Mouse (Mus musculus): ENCODE measurements around the gene Fbxl18. TPM values are rescaled to one million over a fixed set of nuclear protein-coding genes. Genes with fewer than 3 reads are reported as not detected.
A peak's percentile ranks its signal among the peaks of the same experiment; 100 is the strongest.

The Fbxl18 gene
- polyA plus RNA-seq, 1 experiment from 2014 or later = 14.5 TPM

- Histone ChIP-seq H3K36me3 (ENCODE audit: control insufficient read depth, insufficient read depth, low read length) (peaks cover 46% of the 10 kb centered on the region), H3K27ac (ENCODE audit: low read depth, low read length) (peak overlapping the region; percentile 40), H3K4me3 (ENCODE audit: low read depth, low read length) (no peak overlapping the region), H3K27me3 (replicated peaks; ENCODE audit: control insufficient read depth, insufficient read depth, low read length) (no peaks in the 10 kb centered on the region), H3K9me3 (replicated peaks; ENCODE audit: control insufficient read depth, low read length) (no peaks in the 10 kb centered on the region), H3K4me1 (ENCODE audit: control insufficient read depth, insufficient read depth, low read length) (peaks cover 9% of the 10 kb centered on the region), H3K9ac (ENCODE audit: low read length) (peak overlapping the region; percentile 49), H3K4me2 (ENCODE audit: low read length) (no peak overlapping the region)
- 30% methylated on average over 13 of the region's 13 CpGs for WGBS
- no peak for ATAC-seq
- no peak for DNase-seq (ENCODE audit: low spot score)
These were observed 14.3 kb downstream of the Fbxl18 start for GRCm38 (mm10) chr5:142880806-142881516.

GRCm38 (mm10) chr5:142880246-142880645 lies 15.0 kb downstream of the Fbxl18 start:
- no peaks in the 10 kb centered on the region for H3K9me3 ChIP-seq (replicated peaks; ENCODE audit: control insufficient read depth, low read length)
- ATAC-seq = no peak
- H3K27ac ChIP-seq (ENCODE audit: low read depth, low read length) = 0 out of 2 replicates have a peak overlapping the region, but pooled peaks have one; percentile 40
- H3K4me3 ChIP-seq (ENCODE audit: low read depth, low read length) = no peak overlapping the region
- 76% methylated on average over 6 of the region's 6 CpGs for WGBS
- no peak for DNase-seq (ENCODE audit: low spot score)
- H3K4me2 ChIP-seq (ENCODE audit: low read length) = no peak overlapping the region
- peaks cover 46% of the 10 kb centered on the region for H3K36me3 ChIP-seq (ENCODE audit: control insufficient read depth, insufficient read depth, low read length)
- H3K4me1 ChIP-seq (ENCODE audit: control insufficient read depth, insufficient read depth, low read length) = peaks cover 9% of the 10 kb centered on the region
- H3K9ac ChIP-seq (ENCODE audit: low read length) = no peak overlapping the region
- H3K27me3 ChIP-seq (replicated peaks; ENCODE audit: control insufficient read depth, insufficient read depth, low read length) = no peaks in the 10 kb centered on the region

- Histone ChIP-seq H3K4me3 (ENCODE audit: low read depth, low read length) (no peak overlapping the region), H3K4me1 (ENCODE audit: control insufficient read depth, insufficient read depth, low read length) (peaks cover 9% of the 10 kb centered on the region), H3K4me2 (ENCODE audit: low read length) (no peak overlapping the region), H3K9ac (ENCODE audit: low read length) (no peak overlapping the region), H3K27ac (ENCODE audit: low read depth, low read length) (peak overlapping the region; percentile 40; the same call in 1 of the 2 replicates), H3K9me3 (replicated peaks; ENCODE audit: control insufficient read depth, low read length) (no peaks in the 10 kb centered on the region), H3K36me3 (ENCODE audit: control insufficient read depth, insufficient read depth, low read length) (peaks cover 45% of the 10 kb centered on the region), H3K27me3 (replicated peaks; ENCODE audit: control insufficient read depth, insufficient read depth, low read length) (no peaks in the 10 kb centered on the region)
- ATAC-seq (peak; percentile 73; the same call in 1 of the 2 replicates), DNase-seq (ENCODE audit: low spot score) (peak; percentile 95)
- WGBS = 64% methylated on average over 8 of the region's 8 CpGs
These were observed 15.7 kb downstream of the Fbxl18 start for GRCm38 (mm10) chr5:142879318-142880175.

- DNase-seq (ENCODE audit: low spot score) (no peak), ATAC-seq (no peak)
- Histone ChIP-seq H3K4me2 (ENCODE audit: low read length) (no peak overlapping the region), H3K9me3 (replicated peaks; ENCODE audit: control insufficient read depth, low read length) (no peaks in the 10 kb centered on the region), H3K27me3 (replicated peaks; ENCODE audit: control insufficient read depth, insufficient read depth, low read length) (no peaks in the 10 kb centered on the region), H3K4me3 (ENCODE audit: low read depth, low read length) (no peak overlapping the region), H3K4me1 (ENCODE audit: control insufficient read depth, insufficient read depth, low read length) (peaks cover 9% of the 10 kb centered on the region), H3K9ac (ENCODE audit: low read length) (no peak overlapping the region), H3K36me3 (ENCODE audit: control insufficient read depth, insufficient read depth, low read length) (peaks cover 38% of the 10 kb centered on the region), H3K27ac (ENCODE audit: low read depth, low read length) (no peak overlapping the region)
- WGBS = 77% methylated on average over 15 of the region's 15 CpGs
These were observed 16.7 kb downstream of the Fbxl18 start for GRCm38 (mm10) chr5:142878570-142878969.

GRCm38 (mm10) chr5:142877337-142878280 lies 17.6 kb downstream of the Fbxl18 start:
- Histone ChIP-seq H3K27ac (ENCODE audit: low read depth, low read length) (peak overlapping the region; percentile 40; the same call in 1 of the 2 replicates), H3K36me3 (ENCODE audit: control insufficient read depth, insufficient read depth, low read length) (peaks cover 39% of the 10 kb centered on the region), H3K9ac (ENCODE audit: low read length) (no peak overlapping the region), H3K4me3 (ENCODE audit: low read depth, low read length) (no peak overlapping the region), H3K4me1 (ENCODE audit: control insufficient read depth, insufficient read depth, low read length) (peaks cover 9% of the 10 kb centered on the region), H3K4me2 (ENCODE audit: low read length) (no peak overlapping the region), H3K27me3 (replicated peaks; ENCODE audit: control insufficient read depth, insufficient read depth, low read length) (no peaks in the 10 kb centered on the region), H3K9me3 (replicated peaks; ENCODE audit: control insufficient read depth, low read length) (no peaks in the 10 kb centered on the region)
- WGBS = 25% methylated on average over 11 of the region's 11 CpGs
- ATAC-seq (peak; percentile 89), DNase-seq (ENCODE audit: low spot score) (peak; percentile 91)

DNA sequence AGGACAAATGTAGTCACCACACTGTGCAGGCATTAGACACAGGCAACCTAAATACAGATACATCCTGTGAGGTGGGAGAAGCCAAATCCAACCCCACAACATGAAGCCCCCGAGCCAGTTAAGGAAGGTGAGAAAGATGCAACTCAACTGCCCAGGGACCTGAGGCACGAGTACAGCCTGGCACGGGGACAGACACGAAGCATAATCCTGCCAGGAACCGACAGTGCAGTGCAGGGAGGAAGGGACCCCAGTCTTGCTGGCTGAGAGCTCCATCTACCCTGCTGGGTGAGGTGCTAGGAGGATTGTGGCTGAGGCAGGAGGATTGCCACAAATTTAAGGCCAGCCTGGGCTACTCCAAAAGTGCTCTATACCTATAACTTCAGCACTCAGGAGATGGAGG lies 18.3 kb downstream of the Fbxl18 start:
- DNase-seq (ENCODE audit: low spot score) (no peak), ATAC-seq (no peak; the same call in none of the 2 replicates)
- no peak overlapping the region for H3K4me2 ChIP-seq (ENCODE audit: low read length)
- no peak overlapping the region for H3K4me3 ChIP-seq (ENCODE audit: low read depth, low read length)
- H3K9me3 ChIP-seq (replicated peaks; ENCODE audit: control insufficient read depth, low read length) = no peaks in the 10 kb centered on the region
- no peaks in the 10 kb centered on the region for H3K27me3 ChIP-seq (replicated peaks; ENCODE audit: control insufficient read depth, insufficient read depth, low read length)
- H3K4me1 ChIP-seq (ENCODE audit: control insufficient read depth, insufficient read depth, low read length) = peaks cover 11% of the 10 kb centered on the region
- peak overlapping the region; percentile 40; the same call in 1 of the 2 replicates for H3K27ac ChIP-seq (ENCODE audit: low read depth, low read length)
- peaks cover 43% of the 10 kb centered on the region for H3K36me3 ChIP-seq (ENCODE audit: control insufficient read depth, insufficient read depth, low read length)
- 86% methylated on average over 5 of the region's 5 CpGs for WGBS
- H3K9ac ChIP-seq (ENCODE audit: low read length) = no peak overlapping the region

- Histone ChIP-seq H3K4me3 (ENCODE audit: low read depth, low read length) (no peak overlapping the region), H3K9ac (ENCODE audit: low read length) (no peak overlapping the region), H3K36me3 (ENCODE audit: control insufficient read depth, insufficient read depth, low read length) (peaks cover 49% of the 10 kb centered on the region), H3K27me3 (replicated peaks; ENCODE audit: control insufficient read depth, insufficient read depth, low read length) (no peaks in the 10 kb centered on the region), H3K4me2 (ENCODE audit: low read length) (no peak overlapping the region), H3K9me3 (replicated peaks; ENCODE audit: control insufficient read depth, low read length) (no peaks in the 10 kb centered on the region), H3K4me1 (ENCODE audit: control insufficient read depth, insufficient read depth, low read length) (peaks cover 4% of the 10 kb centered on the region; the same call in 1 of the 2 replicates), H3K27ac (ENCODE audit: low read depth, low read length) (no peak overlapping the region)
- ATAC-seq = no peak
- DNase-seq (ENCODE audit: low spot score) = no peak
- WGBS = 88% methylated on average over 10 of the region's 10 CpGs
These were observed 19.7 kb downstream of the Fbxl18 start for GRCm38 (mm10) chr5:142875513-142875905.

DNA sequence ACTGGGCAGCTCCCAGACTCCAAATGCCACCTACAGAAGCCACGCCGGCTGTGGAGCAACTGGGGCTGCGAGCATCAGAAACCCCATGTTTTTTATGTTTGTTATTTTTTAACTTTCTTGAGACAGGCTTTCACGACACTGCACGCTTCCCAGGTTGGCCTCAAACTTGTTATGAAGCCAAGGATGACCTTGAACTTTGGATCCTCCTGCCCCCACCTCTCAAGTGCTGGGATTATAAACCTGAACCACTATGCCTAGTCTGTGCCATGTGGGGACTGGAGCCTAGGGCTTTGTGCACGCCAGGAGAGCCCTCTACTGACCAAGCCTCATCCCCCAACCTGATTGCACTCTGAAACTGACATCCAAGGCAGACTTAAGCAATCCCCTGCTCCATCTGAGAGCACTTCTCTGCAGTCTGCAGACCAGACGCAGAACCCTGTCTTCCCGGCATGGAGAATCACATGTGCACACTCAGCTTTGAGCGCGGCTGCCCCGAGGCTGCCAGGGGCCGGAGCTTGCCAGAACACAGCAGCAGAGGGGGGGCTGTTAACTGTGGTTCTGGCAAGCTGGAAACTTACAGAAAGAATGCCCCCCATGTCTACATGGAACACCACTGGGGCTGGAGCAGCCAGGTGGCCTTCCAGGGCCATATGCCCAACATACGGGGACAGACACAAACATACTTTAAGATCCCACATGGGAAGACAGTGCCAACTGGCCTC lies 20.3 kb downstream of the Fbxl18 start:
- Histone ChIP-seq H3K27ac (ENCODE audit: low read depth, low read length) (no peak overlapping the region; the same call in 1 of the 2 replicates), H3K27me3 (replicated peaks; ENCODE audit: control insufficient read depth, insufficient read depth, low read length) (no peaks in the 10 kb centered on the region), H3K4me2 (ENCODE audit: low read length) (no peak overlapping the region), H3K4me1 (ENCODE audit: control insufficient read depth, insufficient read depth, low read length) (peaks cover 4% of the 10 kb centered on the region; the same call in 1 of the 2 replicates), H3K4me3 (ENCODE audit: low read depth, low read length) (no peak overlapping the region), H3K9ac (ENCODE audit: low read length) (no peak overlapping the region), H3K36me3 (ENCODE audit: control insufficient read depth, insufficient read depth, low read length) (peaks cover 49% of the 10 kb centered on the region), H3K9me3 (replicated peaks; ENCODE audit: control insufficient read depth, low read length) (no peaks in the 10 kb centered on the region)
- ATAC-seq = no peak
- 88% methylated on average over 13 of the region's 13 CpGs for WGBS
- no peak for DNase-seq (ENCODE audit: low spot score)

All from forebrain, embryonic 14.5 days (tissue).